In the genomic region with DNA sequence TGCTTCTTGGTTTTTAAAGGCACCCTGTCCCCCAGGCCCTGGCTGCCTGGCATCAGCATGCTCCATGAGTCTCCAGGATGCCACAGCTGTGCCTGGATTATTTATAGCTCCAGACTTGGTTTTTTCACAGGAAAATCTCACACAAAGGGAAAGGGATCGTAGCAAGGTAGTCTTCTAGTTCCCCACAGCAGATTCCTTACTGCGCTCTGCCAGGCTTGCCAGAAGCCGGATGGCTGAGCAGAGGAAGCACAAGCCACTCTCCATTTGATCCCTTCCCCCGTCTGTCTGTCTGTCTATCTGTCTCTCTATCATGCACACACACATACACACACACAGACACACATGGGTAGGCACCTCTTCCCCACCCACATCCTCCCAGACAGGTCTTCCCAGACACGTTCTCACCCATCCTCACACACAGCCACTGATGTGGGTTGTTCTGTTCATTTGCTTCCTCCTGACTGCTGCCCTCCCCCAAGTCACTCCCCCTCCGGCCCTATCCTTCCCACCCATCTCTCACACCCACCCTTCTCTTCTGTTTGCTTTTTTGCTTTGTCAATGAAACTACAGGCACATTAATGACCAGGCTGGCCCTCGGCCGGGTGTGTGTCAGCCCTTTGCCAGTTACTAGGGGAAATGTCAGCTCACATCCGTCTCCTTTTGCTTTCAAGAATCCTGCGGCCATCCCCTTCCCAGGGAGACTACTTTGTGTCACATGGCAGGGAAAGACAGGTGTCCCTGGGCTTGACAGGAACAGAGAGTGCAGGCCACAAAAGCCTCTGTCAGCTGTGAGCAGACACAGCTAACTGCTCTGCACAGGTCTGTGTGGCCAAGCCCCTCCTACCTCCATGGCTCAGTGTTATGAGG, we compare ENCODE assay signal across 8 mouse cellular contexts. TPM values are rescaled to one million over a fixed set of nuclear protein-coding genes. Genes with fewer than 3 reads are reported as not detected.
A peak's percentile ranks its signal among the peaks of the same experiment; 100 is the strongest.
DNase-seq lines count a peak whose midpoint lies in the region; ATAC-seq and TF ChIP-seq lines count a peak whose summit lies in the region.

No protein-coding gene starts in this region.

- ATAC-seq in intestine, embryonic 14.5 days (replicated peaks; ENCODE audit: low FRiP score, low TSS enrichment, low read depth): 0 out of 2 replicates have a peak, but pooled peaks have one; percentile 34
- peak; percentile 33; the same call in 1 of the 2 replicates for ATAC-seq in midbrain, embryonic 16.5 days

- no peak overlapping the region for H3K4me3 ChIP-seq in heart, adult 2 months
- H3K4me3 ChIP-seq in intestine, embryonic 14.5 days (ENCODE audit: low read depth, low read length): no peak overlapping the region
- no peak overlapping the region for H3K4me3 ChIP-seq in midbrain, embryonic 16.5 days (ENCODE audit: low read depth, low read length)

- H3K36me3 ChIP-seq in heart, adult 2 months (ENCODE audit: control insufficient read depth, insufficient read depth, low read length): no peaks in the 10 kb centered on the region
- no peaks in the 10 kb centered on the region for H3K36me3 ChIP-seq in intestine, embryonic 14.5 days (ENCODE audit: control insufficient read depth, insufficient read depth, low read length)
- H3K36me3 ChIP-seq in midbrain, embryonic 16.5 days (ENCODE audit: control insufficient read depth, insufficient read depth, low read length): no peaks in the 10 kb centered on the region

- H3K79me2 ChIP-seq in heart, adult 2 months (replicated peaks; ENCODE audit: control insufficient read depth, insufficient read depth, low read length): no peaks in the 10 kb centered on the region

- no peaks in the 10 kb centered on the region for H3K27me3 ChIP-seq in heart, adult 2 months (ENCODE audit: control insufficient read depth, insufficient read depth, low read length)
- no peaks in the 10 kb centered on the region for H3K27me3 ChIP-seq in intestine, embryonic 14.5 days (replicated peaks; ENCODE audit: control insufficient read depth, insufficient read depth, low read length)
- no peaks in the 10 kb centered on the region for H3K27me3 ChIP-seq in midbrain, embryonic 16.5 days (ENCODE audit: control insufficient read depth, insufficient read depth, low read depth, low read length)

- H3K9me3 ChIP-seq in intestine, embryonic 14.5 days (ENCODE audit: control insufficient read depth, low read length): no peaks in the 10 kb centered on the region
- H3K9me3 ChIP-seq in midbrain, embryonic 16.5 days (replicated peaks; ENCODE audit: control insufficient read depth, low read length, poor library complexity, severe bottlenecking): no peaks in the 10 kb centered on the region

- intact Hi-C loops in heart, adult 2 months (cut with DNase I): no loop called here
- intact Hi-C loops in gastrocnemius, postnatal 36 days (cut with DNase I): no loop called here

- no peak for TF ChIP-seq CTCF in heart, adult 2 months (IDR thresholded peaks at IDR 0.05)

- H3K27ac ChIP-seq in heart, adult 2 months: peak overlapping the region; percentile 38
- H3K27ac ChIP-seq in intestine, embryonic 14.5 days (ENCODE audit: low read depth): peak overlapping the region; percentile 38; the same call in 1 of the 2 replicates
- H3K27ac ChIP-seq in midbrain, embryonic 16.5 days (ENCODE audit: low read length): peak overlapping the region; percentile 71

- DNase-seq in heart, adult 2 months: no peak
- DNase-seq in heart, postnatal 4 days: no peak
- peak; percentile 65 for DNase-seq in right cerebral cortex, adult 18-20 months
- no peak for DNase-seq in right cerebral cortex, postnatal 4 days
- no peak for DNase-seq in intestine, embryonic 14.5 days (ENCODE audit: low spot score)
- DNase-seq in thymus, postnatal 14 days: peak; percentile 61
- DNase-seq in gastrocnemius, postnatal 36 days: no peak

- 41% methylated on average over 10 of the region's 10 CpGs for WGBS in heart, adult 2 months
- WGBS in intestine, embryonic 14.5 days: 46% methylated on average over 10 of the region's 10 CpGs
- WGBS in midbrain, embryonic 16.5 days: 49% methylated on average over 10 of the region's 10 CpGs

- no peak overlapping the region for H3K4me2 ChIP-seq in intestine, embryonic 14.5 days (ENCODE audit: low read length)
- no peak overlapping the region for H3K4me2 ChIP-seq in midbrain, embryonic 16.5 days (ENCODE audit: low read length)

- H3K4me1 ChIP-seq in heart, adult 2 months (ENCODE audit: control insufficient read depth, insufficient read depth, low read length): peaks cover 19% of the 10 kb centered on the region
- peaks cover 26% of the 10 kb centered on the region for H3K4me1 ChIP-seq in intestine, embryonic 14.5 days (replicated peaks; ENCODE audit: control insufficient read depth, insufficient read depth, low read length)
- peaks cover 17% of the 10 kb centered on the region for H3K4me1 ChIP-seq in midbrain, embryonic 16.5 days (ENCODE audit: control insufficient read depth, insufficient read depth, low read length)

- TF ChIP-seq EP300 in heart, adult 2 months (IDR thresholded peaks at IDR 0.05; ENCODE audit: insufficient read depth, low read depth, low read length): 0 out of 2 replicates have a peak, but pooled peaks have one; percentile 9

- H3K9ac ChIP-seq in heart, adult 2 months (ENCODE audit: low read depth, low read length): peak overlapping the region; percentile 11; the same call in 1 of the 2 replicates
- H3K9ac ChIP-seq in intestine, embryonic 14.5 days (ENCODE audit: low read length): no peak overlapping the region
- H3K9ac ChIP-seq in midbrain, embryonic 16.5 days (ENCODE audit: low read depth, low read length): peak overlapping the region; percentile 45; the same call in 1 of the 2 replicates

- TF ChIP-seq POLR2A in heart, adult 2 months (IDR thresholded peaks at IDR 0.05; ENCODE audit: insufficient read depth, low read depth, low read length): no peak

RNA-seq across cellular contexts. Expression of a gene that starts 24.4 kb away (rescaled TPM):
- 10 to 100 TPM; 32.6 to 36.9 TPM for total RNA-seq in heart, adult 2 months (2021)
- polyA plus RNA-seq in heart, adult 2 months (2012; rRNA removed): 15.6 and 20.1 TPM in 2 replicates
- total RNA-seq in heart, postnatal 4 days (2021): 10 to 100 TPM; 85.8 to 86.2 TPM
- 16.3 and 18.4 TPM in 2 replicates for polyA plus RNA-seq in intestine, embryonic 14.5 days (2014; fragmentation: Nextera tagmentation; extraction: Ambion mirVana)
- polyA plus RNA-seq in midbrain, embryonic 16.5 days (2015; fragmentation: Nextera tagmentation; extraction: Ambion mirVana): 69.3 and 76.9 TPM in 2 replicates
- total RNA-seq in gastrocnemius, postnatal 36 days (2021): 10 to 100 TPM; 18.6 to 23.7 TPM

Comparison
In these comparisons a context has a peak if more than half of its experiments do, and no peak if none do; other contexts are left out.
1. DNase-seq: peak in right cerebral cortex, adult 18-20 months (single experiment) and thymus, postnatal 14 days (single experiment); none in heart, adult 2 months (0 of 2), heart, postnatal 4 days (single experiment), right cerebral cortex, postnatal 4 days (single experiment), intestine, embryonic 14.5 days (single experiment) and gastrocnemius, postnatal 36 days (0 of 2).
2. Peak in every context shown above with its lines, with median percentiles within 50 percentile points of each other: H3K27ac ChIP-seq.